Mouse (Mus musculus) heart, adult 2 months (tissue): Measurements from ENCODE around the gene Atxn3.

Experiments used
- CTCF ChIP-seq: fragments of 200-600 bp; IDR thresholded peaks from 2 replicates; pipeline ENCODE4 v1.8.1; 2022; ENCODE audit warnings: antibody characterized with exemption, mild to moderate bottlenecking, moderate library complexity
- EP300 ChIP-seq: fragments of 200-500 bp; IDR thresholded peaks from 2 replicates; pipeline ENCODE4 v1.6.1; 2011; ENCODE audit warnings: low read depth, low read length, control low read depth; ENCODE audit not compliant: insufficient read depth

DNA sequence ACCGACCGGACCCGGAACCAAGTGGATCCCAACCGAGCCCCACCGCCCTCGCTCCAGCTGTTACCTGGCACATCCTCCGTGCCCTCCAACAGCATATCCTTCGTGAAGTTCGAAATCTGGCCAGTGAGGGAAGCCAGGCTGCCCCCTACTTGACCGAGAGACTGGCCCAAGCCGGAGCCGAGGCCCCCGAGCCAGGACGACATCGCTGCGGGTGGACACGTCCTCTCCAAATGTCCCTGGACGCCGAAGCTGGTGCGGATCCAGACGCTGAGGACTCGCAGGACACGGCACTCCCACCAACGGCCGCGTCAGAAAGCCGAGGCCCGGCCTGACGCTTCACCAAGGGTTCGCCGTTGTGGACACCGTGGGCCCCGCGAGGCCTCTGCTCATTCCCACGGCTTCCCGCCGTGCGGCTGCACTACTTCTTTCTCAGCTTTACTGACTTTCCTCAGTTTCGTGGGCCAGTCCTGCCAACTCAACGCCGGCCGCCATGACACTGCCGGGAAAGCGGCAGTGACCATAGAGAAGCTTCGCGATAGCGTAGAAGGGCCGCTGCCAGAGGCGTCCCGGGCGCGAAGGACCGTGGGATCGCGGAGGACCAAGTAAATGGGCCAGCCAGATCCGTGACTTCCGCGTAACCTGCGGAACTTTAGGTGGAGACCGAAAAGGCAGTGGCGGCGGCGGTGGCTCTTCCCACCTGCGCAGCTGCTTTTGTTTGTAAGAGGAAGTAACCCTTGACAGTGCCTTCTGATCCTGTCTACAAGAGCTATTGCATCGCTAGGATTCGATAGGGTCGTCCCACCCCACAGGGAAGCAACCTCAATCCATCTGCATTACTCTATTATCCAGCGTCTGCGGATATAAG lies 45.2 kb downstream of the Atxn3 start, which contains the start of gene Trip11:
- TF ChIP-seq CTCF, result no peak
- TF ChIP-seq EP300, result 0 out of 2 replicates have a peak, but pooled peaks have one; percentile 36
